8 mouse cellular contexts compared by ENCODE assay signal in the genomic region with DNA sequence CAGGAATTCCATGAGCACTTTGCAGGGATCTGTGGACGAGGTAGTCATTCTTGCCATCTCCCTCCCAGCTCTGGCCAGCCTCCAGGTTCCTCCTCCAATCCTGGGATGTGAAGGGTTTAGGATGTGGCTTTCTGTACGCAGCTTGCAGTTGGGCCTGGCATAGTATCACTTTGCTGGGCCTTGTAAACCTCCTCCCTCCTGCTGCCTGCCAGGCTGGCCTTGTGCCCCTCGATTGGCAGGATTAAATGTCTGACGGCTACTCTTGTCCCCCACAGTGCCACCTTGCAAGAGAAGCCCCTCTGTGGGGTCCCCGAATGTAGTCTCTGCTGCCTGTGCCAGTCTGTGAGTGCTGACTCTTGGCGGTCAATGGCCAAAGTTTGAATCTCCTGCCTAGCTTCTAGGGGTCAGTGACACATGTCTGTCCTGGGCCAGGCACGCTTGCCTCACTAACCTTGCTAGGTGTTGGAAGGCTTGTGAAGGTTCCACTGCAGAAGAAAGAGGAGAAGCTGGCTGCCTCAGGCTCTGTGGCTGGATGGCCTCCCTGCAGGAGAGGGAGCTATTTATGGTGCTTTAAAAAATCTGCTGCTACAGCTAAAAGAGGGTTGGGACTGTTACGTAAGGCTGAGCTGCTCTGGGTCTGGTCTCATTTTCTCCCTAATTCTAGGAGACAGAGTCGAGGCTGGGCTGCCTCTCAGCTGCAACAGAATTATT. TPM values are rescaled to one million over a fixed set of nuclear protein-coding genes. Genes with fewer than 3 reads are reported as not detected.
DNase-seq lines count a peak whose midpoint lies in the region; ATAC-seq and TF ChIP-seq lines count a peak whose summit lies in the region.
"Had no signal": no experiment of that assay in that cellular context is flagged by ENCODE, and none has a peak within 500 bp of the region (broad histone marks: within the 10 kb centered on the region; RNA-seq: fewer than 3 reads in every experiment).

No protein-coding gene starts in this region.

- peak overlapping the region; percentile 37 for H3K4me2 ChIP-seq in limb, embryonic 13.5 days (replicated peaks)

- H3K9me3 ChIP-seq in limb, embryonic 13.5 days = no peaks in the 10 kb centered on the region

- POLR2A ChIA-PET in Patski (lab: Charles Lee) = interaction anchor here (1.0 kb wide), 1 partner anchor 19 kb away, joined by 3 read pairs; no protein-coding TSS in a partner anchor

- no peaks in the 10 kb centered on the region for H3K27me3 ChIP-seq in Patski
- no peaks in the 10 kb centered on the region for H3K27me3 ChIP-seq in limb, embryonic 13.5 days

- peak overlapping the region; percentile 88 for H3K27ac ChIP-seq in limb, embryonic 13.5 days
- H3K27ac ChIP-seq: liver, embryonic 14.5 days had no signal

- no peak for DNase-seq in Patski (ENCODE audit: low read depth, low spot score)
- peak; percentile 89 for DNase-seq in cerebellum, adult 9-10 months
- peak; percentile 67 for DNase-seq in gastrocnemius, postnatal 10 days
- peak; percentile 84 for DNase-seq in kidney, adult 9 months
- peak; percentile 64 for DNase-seq in right cerebral cortex, postnatal 4 days

- H3K4me3 ChIP-seq in limb, embryonic 13.5 days = no peak overlapping the region

- no peaks in the 10 kb centered on the region for H3K36me3 ChIP-seq in limb, embryonic 13.5 days

- ATAC-seq in Patski = peak; percentile 61
- ATAC-seq in limb, embryonic 13.5 days (ENCODE audit: low FRiP score, low read depth) = peak; percentile 48; the same call in 1 of the 2 replicates
- ATAC-seq in monocyte, adult 5-6 weeks (replicated peaks; ENCODE audit: insufficient number of reproducible peaks, low FRiP score, low TSS enrichment, poor library complexity, severe bottlenecking) = no peak

- TF ChIP-seq CTCF in Patski (IDR thresholded peaks at IDR 0.05) = no peak

- in situ Hi-C loops in Patski (cut with MboI; ENCODE audit: low pct_unique_long_range_greater_than_20kb) = loop anchor here (10.0 kb wide), 1 partner anchor 51 kb away; no protein-coding TSS in a partner anchor

- peak overlapping the region; percentile 39 for H3K9ac ChIP-seq in limb, embryonic 13.5 days
- H3K9ac ChIP-seq: liver, embryonic 14.5 days had no signal

- WGBS in limb, embryonic 13.5 days = 41% methylated on average over 9 of the region's 9 CpGs

- peaks cover 79% of the 10 kb centered on the region for H3K4me1 ChIP-seq in limb, embryonic 13.5 days

- CTCF ChIA-PET in Patski (lab: Charles Lee) = interaction anchor here (1.3 to 1.6 kb wide), 3 partner anchors 7 to 116 kb away, joined by 3 read pairs; no protein-coding TSS in a partner anchor

RNA-seq across cellular contexts. Expression of a gene that starts 58.3 kb away (rescaled TPM):
- 49.4 TPM for polyA plus RNA-seq in Patski (2021)
- total RNA-seq in gastrocnemius, postnatal 10 days (2021) = 100 to 1,000 TPM; 203 to 207 TPM
- polyA plus RNA-seq in limb, embryonic 13.5 days (2015; fragmentation: Nextera tagmentation; extraction: Ambion mirVana) = 17.0 and 17.7 TPM in 2 replicates
- total RNA-seq in monocyte, adult 5-6 weeks (2017) = 26.0 to 55.3 TPM (median 29.2 TPM) in 3 replicates
